Mouse (Mus musculus) MEL (cell line): ENCODE measurements around the gene AI837181. TPM values are rescaled to one million over a fixed set of nuclear protein-coding genes. Genes with fewer than 3 reads are reported as not detected.

Source experiments
- DNase-seq: peaks from one replicate; pipeline ENCODE4 v3.0.0; 2011; ENCODE audit warnings: low read depth, low spot score
- H3K27ac ChIP-seq: 2 replicates; pipeline ENCODE4 v1.5.1; 2012; ENCODE audit warnings: low read depth, mild to moderate bottlenecking, control low read depth, low read length, moderate library complexity; ENCODE audit not compliant: control insufficient read depth
- H3K27me3 ChIP-seq, 2 experiments: fragments of 150-350 bp in 1 of 2; sonication (generic) in 1 of 2; 2 replicates each; pipeline ENCODE4 v1.6.1; 2012; ENCODE audit warnings: low read length in 2 of 2, mild to moderate bottlenecking in 2 of 2, improper control_type of control experiment in 1 of 2, moderate library complexity in 1 of 2; ENCODE audit not compliant: insufficient read depth in 2 of 2, control insufficient read depth in 1 of 2
- H3K36me3 ChIP-seq, 2 experiments: 2 replicates each; pipeline ENCODE4 v1.6.1; 2012 to 2014; ENCODE audit warnings: low read length in 2 of 2, improper control_type of control experiment in 1 of 2, inconsistent platforms in 1 of 2, mild to moderate bottlenecking in 1 of 2; ENCODE audit not compliant: insufficient read depth in 2 of 2, control insufficient read depth in 1 of 2
- H3K4me1 ChIP-seq, 2 experiments: fragments of 150-350 bp in 1 of 2; sonication (generic) in 1 of 2; 2 replicates each; pipeline ENCODE4 v1.6.1; 2012; ENCODE audit warnings: low read length in 2 of 2, improper control_type of control experiment in 1 of 2, mild to moderate bottlenecking in 1 of 2; ENCODE audit not compliant: insufficient read depth in 2 of 2, control insufficient read depth in 1 of 2
- H3K4me3 ChIP-seq, 2 experiments: fragments of 150-350 bp in 1 of 2; sonication (generic) in 1 of 2; 2 replicates each; pipeline ENCODE4 v1.5.1; 2012; ENCODE audit warnings: low read depth in 2 of 2, low read length in 2 of 2, mild to moderate bottlenecking in 2 of 2, moderate library complexity in 2 of 2, control low read depth in 1 of 2, improper control_type of control experiment in 1 of 2; ENCODE audit not compliant: control insufficient read depth in 1 of 2, insufficient read depth in 1 of 2
- H3K79me2 ChIP-seq: 2 replicates; pipeline ENCODE4 v1.6.1; 2012; ENCODE audit warnings: mild to moderate bottlenecking, low read length, moderate library complexity; ENCODE audit not compliant: control insufficient read depth, poor library complexity, insufficient read depth
- H3K9ac ChIP-seq: 2 replicates; pipeline ENCODE4 v1.6.1; 2012; ENCODE audit warnings: low read depth, mild to moderate bottlenecking, control low read depth, low read length, moderate library complexity; ENCODE audit not compliant: control insufficient read depth, poor library complexity, severe bottlenecking
- H3K9me3 ChIP-seq: fragments of 150-350 bp; sonication (generic); replicated peaks from 2 replicates; pipeline ENCODE4 v1.6.1; 2012; ENCODE audit warnings: mild to moderate bottlenecking, low read length, improper control_type of control experiment, moderate library complexity; ENCODE audit not compliant: insufficient read depth
- BHLHE40 ChIP-seq: IDR thresholded peaks from 2 replicates; pipeline ENCODE4 v1.6.1; 2012; ENCODE audit warnings: low read depth, mild to moderate bottlenecking, inconsistent platforms, low read length, improper control_type of control experiment, borderline replicate concordance
- ELF1 ChIP-seq: IDR thresholded peaks from 2 replicates; pipeline ENCODE4 v1.6.1; 2014; ENCODE audit warnings: low read depth, mild to moderate bottlenecking, inconsistent platforms, low read length, improper control_type of control experiment, moderate library complexity
- GATA1 ChIP-seq: IDR thresholded peaks from 2 replicates; pipeline ENCODE4 v1.6.1; 2011; ENCODE audit warnings: low read depth, low read length, improper control_type of control experiment
- HCFC1 ChIP-seq: IDR thresholded peaks from 2 replicates; pipeline ENCODE4 v1.6.1; 2012; ENCODE audit warnings: low read depth, mild to moderate bottlenecking, inconsistent platforms, low read length, improper control_type of control experiment, moderate library complexity
- JUND ChIP-seq: IDR thresholded peaks from 2 replicates; pipeline ENCODE4 v1.6.1; 2011; ENCODE audit warnings: low read depth, mild to moderate bottlenecking, improper control_type of control experiment, low read length
- KAT2A ChIP-seq: conservative IDR thresholded peaks from 2 replicates; pipeline ENCODE4 v1.6.1; 2012; ENCODE audit warnings: low read depth, low read length, improper control_type of control experiment, inconsistent platforms
- MAX ChIP-seq: IDR thresholded peaks from 2 replicates; pipeline ENCODE4 v1.6.1; 2011; ENCODE audit warnings: low read length, improper control_type of control experiment
- MYB ChIP-seq: IDR thresholded peaks from 2 replicates; pipeline ENCODE4 v1.6.1; 2011; ENCODE audit warnings: mild to moderate bottlenecking, low read depth, low read length, improper control_type of control experiment
- POLR2AphosphoS5 ChIP-seq: IDR thresholded peaks from 2 replicates; pipeline ENCODE4 v1.6.1; 2012; ENCODE audit warnings: low read depth, borderline replicate concordance, mild to moderate bottlenecking, inconsistent platforms, low read length, moderate library complexity, mixed read lengths
- RAD21 ChIP-seq: IDR thresholded peaks from 2 replicates; pipeline ENCODE4 v1.6.1; 2011; ENCODE audit warnings: mild to moderate bottlenecking, low read depth, low read length, improper control_type of control experiment
- RCOR1 ChIP-seq: IDR thresholded peaks from 2 replicates; pipeline ENCODE4 v1.6.1; 2012; ENCODE audit warnings: low read depth, mild to moderate bottlenecking, inconsistent platforms, low read length, improper control_type of control experiment
- TCF12 ChIP-seq: IDR thresholded peaks from 2 replicates; pipeline ENCODE4 v1.6.1; 2014; ENCODE audit warnings: low read depth, mild to moderate bottlenecking, inconsistent platforms, low read length, improper control_type of control experiment, moderate library complexity
- UBTF ChIP-seq: IDR thresholded peaks from 2 replicates; pipeline ENCODE4 v1.6.1; 2012; ENCODE audit warnings: low read depth, mild to moderate bottlenecking, inconsistent platforms, low read length, improper control_type of control experiment, moderate library complexity, borderline replicate concordance; ENCODE audit not compliant: insufficient read depth
- polyA plus RNA-seq, 2 experiments: library from polyadenylated mRNA; stranded (reverse) in 1 of 2; unstranded in 1 of 2; fragments of >175 nt in 1 of 2; fragments of >200 nt in 1 of 2; gene quantifications; 2 replicates each; pipeline versions ENCODE4 v1.2.1 to v1.2.4; 2012; ENCODE audit warnings: low replicate concordance in 2 of 2, low read depth in 1 of 2; ENCODE audit not compliant: insufficient read length in 2 of 2, insufficient read depth in 1 of 2, missing spikeins in 1 of 2
- total RNA-seq: library from RNA; depleted of rRNA; stranded (reverse); fragments of 300-350 nt; gene quantifications from 2 replicates; pipeline ENCODE4 v1.2.3, GENCODE M21; 2012

The AI837181 gene
- total and polyA plus RNA-seq, 3 experiments, result 8.9 to 41.3 TPM; not detected in 1

- H3K36me3 ChIP-seq, result peaks cover 0 to 2% of the 10 kb centered on the region in 2 experiments; a peak in 2 of 4 replicates
Observed at GRCm38 (mm10) chr19:5422895-5423443, 2.0 kb upstream of the AI837181 start.

GRCm38 (mm10) chr19:5423561-5423960 is 1.4 kb upstream of the AI837181 start:
- Histone ChIP-seq H3K9ac (peak overlapping the region; percentile 96), H3K27me3 (no peaks in the 10 kb centered on the region), H3K4me3 (peak overlapping the region; percentile 94 to 95), H3K79me2 (peaks cover 24% of the 10 kb centered on the region), H3K36me3 (peaks cover 0 to 2% of the 10 kb centered on the region in 2 experiments; a peak in 2 of 4 replicates), H3K4me1 (peaks cover 0 to 13% of the 10 kb centered on the region in 2 experiments; a peak in 1 of 4 replicates), H3K9me3 (no peaks in the 10 kb centered on the region), H3K27ac (no peak overlapping the region)
- TF ChIP-seq KAT2A (no peak), GATA1 (no peak), MAX (no peak), MYB (no peak)
- no peak for DNase-seq

More at GRCm38 (mm10) chr19:5422895-5423443, 2.0 kb upstream of the AI837181 start:
- no peak for DNase-seq
- H3K9me3 ChIP-seq, result no peaks in the 10 kb centered on the region
- H3K27ac ChIP-seq, result no peak overlapping the region
- H3K79me2 ChIP-seq, result peaks cover 24% of the 10 kb centered on the region
- H3K4me3 ChIP-seq, result no peak overlapping the region
- H3K4me1 ChIP-seq, result peaks cover 0 to 13% of the 10 kb centered on the region in 2 experiments; a peak in 1 of 4 replicates
- TF ChIP-seq BHLHE40, result no peak
- TF ChIP-seq ELF1, result no peak
- no peak for TF ChIP-seq TCF12
- no peak for TF ChIP-seq UBTF
- TF ChIP-seq RAD21, result no peak
- TF ChIP-seq JUND, result no peak
- no peak for TF ChIP-seq RCOR1
- no peak for TF ChIP-seq POLR2AphosphoS5
- no peak for TF ChIP-seq MYB
- no peak for TF ChIP-seq HCFC1
- TF ChIP-seq, all 39 proteins: peak for 0
- Histone ChIP-seq H3K9ac (no peak overlapping the region), H3K27me3 (no peaks in the 10 kb centered on the region)
